Mouse (Mus musculus) adrenal gland, postnatal 4 days (tissue): ENCODE measurements around the gene Clca4a. TPM values are rescaled to one million over a fixed set of nuclear protein-coding genes. Genes with fewer than 3 reads are reported as not detected.

Experiments used
- total RNA-seq, 2 experiments: library from RNA; stranded (reverse); gene quantifications; 2 replicates each; pipeline ENCODE4 v1.2.3; 2021

Gene Clca4a
- total RNA-seq, 2 experiments from 2014 or later, result not detected

Other genes with a start within 250 kb of the Clca4a start
- 10 to 100 TPM; 27.0 to 27.6 TPM for gene Clca3a1, start 214.1 kb downstream of the Clca4a start, total RNA-seq
- under 1 TPM; 0.34 to 0.42 TPM for gene Clca3a2, start 155.6 kb downstream of the Clca4a start, total RNA-seq
- gene Clca3b, start 125.7 kb downstream of the Clca4a start, total RNA-seq, result not detected
- not detected for gene Clca4b, start 42.5 kb downstream of the Clca4a start, total RNA-seq
- not detected for gene Clca1, start 57.7 kb upstream of the Clca4a start, total RNA-seq
- gene Clca2, start 124.4 kb upstream of the Clca4a start, total RNA-seq, result under 1 TPM in 1 of 2 experiments, not detected in 1; 0.08 TPM
- 10 to 100 TPM; 29.7 to 35.5 TPM for gene Odf2l, start 143.5 kb upstream of the Clca4a start, total RNA-seq